Mouse (Mus musculus) layer of hippocampus, postnatal 25 days (tissue): ENCODE results near the gene Dnajb6. TPM values are rescaled to one million over a fixed set of nuclear protein-coding genes. Genes with fewer than 3 reads are reported as not detected.
"Not testable (repeated sequence)": the region's sequence is repeated elsewhere in the genome, so short reads cannot be mapped to it uniquely, and the experiment has no call there.

ENCODE experiments used
- DNase-seq, 2 experiments: peaks; one replicate each; pipeline ENCODE4 v3.0.0; 2022; ENCODE audit warnings: mixed read lengths in 2 of 2, low spot score in 1 of 2; ENCODE audit errors: extremely low spot score in 1 of 2
- total RNA-seq, 2 experiments: library from RNA; stranded (reverse); gene quantifications; 2 replicates each; pipeline ENCODE4 v1.2.3; 2021

Gene Dnajb6
- 100 to 1,000 TPM; 165 to 170 TPM for total RNA-seq

GRCm38 (mm10) chr5:29735557-29736061 lies at the start of gene Dnajb6, which contains the start of gene Gm5129:
Gene Dnajb6 (plus strand): TSS chr5:29735688.
Gene Gm5129 (minus strand): TSS chr5:29735936.
- peak; percentile 98 to 99 for DNase-seq

GRCm38 (mm10) chr5:29687671-29688070 lies 47.8 kb upstream of the Dnajb6 start:
- DNase-seq = peak in 1 of 2 experiments; percentile 9

GRCm38 (mm10) chr5:29688352-29688751 lies 47.1 kb upstream of the Dnajb6 start:
- DNase-seq = no peak

- DNase-seq = no peak
Observed at GRCm38 (mm10) chr5:29698493-29698892, 37.0 kb upstream of the Dnajb6 start.

GRCm38 (mm10) chr5:29699520-29700202 lies 35.8 kb upstream of the Dnajb6 start:
- DNase-seq = no peak

GRCm38 (mm10) chr5:29707241-29707640 lies 28.2 kb upstream of the Dnajb6 start:
- no peak for DNase-seq

- no peak for DNase-seq
Observed at GRCm38 (mm10) chr5:29708258-29708657, 27.2 kb upstream of the Dnajb6 start.

GRCm38 (mm10) chr5:29711631-29712030 lies 23.9 kb upstream of the Dnajb6 start:
- no peak for DNase-seq

GRCm38 (mm10) chr5:29712906-29713305 lies 22.6 kb upstream of the Dnajb6 start:
- DNase-seq = no peak

GRCm38 (mm10) chr5:29721159-29721558 lies 14.3 kb upstream of the Dnajb6 start:
- DNase-seq = no peak

GRCm38 (mm10) chr5:29725369-29725768 lies 10.1 kb upstream of the Dnajb6 start:
- DNase-seq = no peak

GRCm38 (mm10) chr5:29726070-29726469 lies 9.4 kb upstream of the Dnajb6 start:
- not testable (repeated sequence) for DNase-seq

GRCm38 (mm10) chr5:29734831-29735510 lies 517 bp upstream of the Dnajb6 start:
- DNase-seq = no peak

- no peak for DNase-seq
Observed at GRCm38 (mm10) chr5:29736073-29736900, 799 bp downstream of the Dnajb6 start.

- DNase-seq = no peak
Observed at GRCm38 (mm10) chr5:29736942-29737341, 1.5 kb downstream of the Dnajb6 start.

GRCm38 (mm10) chr5:29737471-29737870 lies 2.0 kb downstream of the Dnajb6 start:
- DNase-seq = no peak

GRCm38 (mm10) chr5:29738076-29738475 lies 2.6 kb downstream of the Dnajb6 start:
- no peak for DNase-seq

- no peak for DNase-seq
Observed at GRCm38 (mm10) chr5:29740651-29741050, 5.2 kb downstream of the Dnajb6 start.

GRCm38 (mm10) chr5:29741093-29741492 lies 5.6 kb downstream of the Dnajb6 start:
- no peak for DNase-seq

- DNase-seq = no peak
Observed at GRCm38 (mm10) chr5:29747661-29748060, 12.2 kb downstream of the Dnajb6 start.

GRCm38 (mm10) chr5:29751306-29751705 lies 15.8 kb downstream of the Dnajb6 start:
- DNase-seq = no peak
